Comparison of ENCODE assay signal across 8 mouse cellular contexts in genomic region chr14:78848941-78849911, GRCm38 (mm10). TPM values are rescaled to one million over a fixed set of nuclear protein-coding genes. Genes with fewer than 3 reads are reported as not detected.
DNase-seq lines count a peak whose midpoint lies in the region; ATAC-seq and TF ChIP-seq lines count a peak whose summit lies in the region.

Vwa8 (plus strand) TSS chr14:78849052.

- H3K27ac ChIP-seq in CH12.LX (ENCODE audit: insufficient read depth, low read depth), result peak within 1 kb of the TSS; percentile 89
- H3K27ac ChIP-seq in forebrain, embryonic 12.5 days, result peak within 1 kb of the TSS; percentile 81
- peak within 1 kb of the TSS; percentile 93 for H3K27ac ChIP-seq in heart, embryonic 16.5 days (ENCODE audit: low read length)
- H3K27ac ChIP-seq in liver, embryonic 14.5 days, result 0 out of 2 replicates have a peak within 1 kb of the TSS, but pooled peaks have one; percentile 2
- peak within 1 kb of the TSS; percentile 87 for H3K27ac ChIP-seq in stomach, embryonic 15.5 days

- TF ChIP-seq POLR2A in CH12.LX (IDR thresholded peaks at IDR 0.05; ENCODE audit: low read depth, low read length), result peak; percentile 75

- in situ Hi-C loops in CH12.LX (cut with MboI; ENCODE audit: low pct_ligation_motif_present, low pct_unique_long_range_greater_than_20kb, low sequenced_read_pairs), result loop anchor here (5.0 kb wide), 1 partner anchor 172 kb away; no protein-coding TSS in a partner anchor

- peak within 1 kb of the TSS; percentile 69 for H3K4me2 ChIP-seq in CH12.LX (ENCODE audit: insufficient read depth, low read depth, poor library complexity, severe bottlenecking)
- peak within 1 kb of the TSS; percentile 78 for H3K4me2 ChIP-seq in forebrain, embryonic 12.5 days
- H3K4me2 ChIP-seq in heart, embryonic 16.5 days (ENCODE audit: low read depth, low read length), result peak within 1 kb of the TSS; percentile 63
- peak within 1 kb of the TSS; percentile 68 for H3K4me2 ChIP-seq in liver, embryonic 14.5 days (ENCODE audit: low read depth)
- H3K4me2 ChIP-seq in stomach, embryonic 15.5 days, result peak within 1 kb of the TSS; percentile 76

- H3K9me3 ChIP-seq in CH12.LX (replicated peaks; ENCODE audit: low read length), result no peaks in the 10 kb centered on the region
- no peaks in the 10 kb centered on the region for H3K9me3 ChIP-seq in forebrain, embryonic 12.5 days
- H3K9me3 ChIP-seq in heart, embryonic 16.5 days (replicated peaks; ENCODE audit: control insufficient read depth, low read length), result no peaks in the 10 kb centered on the region
- H3K9me3 ChIP-seq in liver, embryonic 14.5 days (ENCODE audit: control insufficient read depth, low read length), result no peaks in the 10 kb centered on the region
- no peaks in the 10 kb centered on the region for H3K9me3 ChIP-seq in stomach, embryonic 15.5 days

- peak; percentile 94 for ATAC-seq in forebrain, embryonic 12.5 days (ENCODE audit: low FRiP score)
- ATAC-seq in heart, embryonic 16.5 days (replicated peaks; ENCODE audit: extremely low read depth, insufficient read depth, low FRiP score), result peak; percentile 89
- ATAC-seq in liver, embryonic 14.5 days (ENCODE audit: insufficient read depth), result peak; percentile 78
- ATAC-seq in stomach, embryonic 15.5 days (ENCODE audit: insufficient read depth, low FRiP score, low read depth), result peak; percentile 90

- peak within 1 kb of the TSS; percentile 75 for H3K9ac ChIP-seq in CH12.LX (ENCODE audit: insufficient read depth, low read depth)
- H3K9ac ChIP-seq in forebrain, embryonic 12.5 days, result peak within 1 kb of the TSS; percentile 85
- H3K9ac ChIP-seq in heart, embryonic 16.5 days (ENCODE audit: low read length), result peak within 1 kb of the TSS; percentile 92
- peak within 1 kb of the TSS; percentile 66 for H3K9ac ChIP-seq in liver, embryonic 14.5 days (replicated peaks)
- peak within 1 kb of the TSS; percentile 92 for H3K9ac ChIP-seq in stomach, embryonic 15.5 days

- 0 out of 2 replicates have a peak, but pooled peaks cover 4% of the 10 kb centered on the region for H3K79me2 ChIP-seq in CH12.LX (replicated peaks; ENCODE audit: control insufficient read depth, extremely low read depth, insufficient read depth, poor library complexity, severe bottlenecking)

- TF ChIP-seq RAD21 in CH12.LX (IDR thresholded peaks at IDR 0.05; ENCODE audit: low read depth, low read length), result peak; percentile 63

- peak within 1 kb of the TSS; percentile 79 to 99 (median 85) for H3K4me3 ChIP-seq in CH12.LX (replicated peaks in 1 of 3; ENCODE audit: low read depth in 2 of 3, low read length in 2 of 3, poor library complexity in 1 of 3)
- H3K4me3 ChIP-seq in forebrain, embryonic 12.5 days (replicated peaks), result peak within 1 kb of the TSS; percentile 79
- H3K4me3 ChIP-seq in heart, embryonic 16.5 days (ENCODE audit: low read length), result peak within 1 kb of the TSS; percentile 70
- peak within 1 kb of the TSS; percentile 73 to 75 for H3K4me3 ChIP-seq in liver, embryonic 14.5 days (ENCODE audit: insufficient read depth in 1 of 2, low read depth in 2 of 2, low read length in 2 of 2)
- H3K4me3 ChIP-seq in stomach, embryonic 15.5 days (replicated peaks), result peak within 1 kb of the TSS; percentile 74

- peak in 1 of 2 experiments; percentile 66; a peak in 2 of 4 replicates for TF ChIP-seq CTCF in CH12.LX (conservative IDR thresholded peaks at IDR 0.05 in 1 of 2, IDR thresholded peaks at IDR 0.05 in 1 of 2; ENCODE audit: low read depth in 2 of 2, low read length in 2 of 2)
- TF ChIP-seq CTCF in liver, embryonic 14.5 days (IDR thresholded peaks at IDR 0.05; ENCODE audit: low read depth), result peak; percentile 57

- dilution Hi-C loops in CH12.LX (cut with MboI; ENCODE audit: extremely low pct_ligation_motif_present, extremely low pct_unique_long_range_greater_than_20kb, low sequenced_read_pairs), result no loop called here

- WGBS in forebrain, embryonic 12.5 days, result 2% methylated on average over 61 of the region's 61 CpGs
- WGBS in heart, embryonic 16.5 days, result 2% methylated on average over 61 of the region's 61 CpGs
- WGBS in liver, embryonic 14.5 days (ENCODE audit: insufficient replicate concordance), result 2% methylated on average over 61 of the region's 61 CpGs
- WGBS in stomach, embryonic 15.5 days, result 2% methylated on average over 60 of the region's 61 CpGs

- H3K27me3 ChIP-seq in CH12.LX (replicated peaks), result no peaks in the 10 kb centered on the region
- 0 out of 2 replicates have a peak, but pooled peaks cover 4% of the 10 kb centered on the region for H3K27me3 ChIP-seq in forebrain, embryonic 12.5 days
- H3K27me3 ChIP-seq in heart, embryonic 16.5 days (ENCODE audit: control insufficient read depth, insufficient read depth, low read length), result no peaks in the 10 kb centered on the region
- no peaks in the 10 kb centered on the region for H3K27me3 ChIP-seq in liver, embryonic 14.5 days (ENCODE audit: control insufficient read depth, insufficient read depth, low read length)
- H3K27me3 ChIP-seq in stomach, embryonic 15.5 days (replicated peaks), result no peaks in the 10 kb centered on the region

- peak; percentile 72 for DNase-seq in CH12.LX (ENCODE audit: extremely low read depth)
- DNase-seq in c-Kit-positive CD71-positive TER-119-negative erythroid progenitor cells, embryonic 14.5 days (ENCODE audit: low read depth), result peak; percentile 46
- peak; percentile 92 to 96 for DNase-seq in kidney, postnatal 25 days
- peak in 2 of 3 experiments; percentile 35 to 54 for DNase-seq in liver, embryonic 14.5 days (ENCODE audit: low read depth in 3 of 3, low spot score in 3 of 3)
- DNase-seq in neural tube, embryonic 10.5 days (ENCODE audit: extremely low spot score, low spot score), result peak; percentile 91

- peaks cover 0 to 2% of the 10 kb centered on the region in 2 experiments for H3K36me3 ChIP-seq in CH12.LX (replicated peaks in 1 of 2; ENCODE audit: control insufficient read depth in 1 of 2, insufficient read depth in 1 of 2, low read length in 1 of 2)
- H3K36me3 ChIP-seq in forebrain, embryonic 12.5 days (replicated peaks), result no peaks in the 10 kb centered on the region
- H3K36me3 ChIP-seq in heart, embryonic 16.5 days (ENCODE audit: control insufficient read depth, insufficient read depth), result no peaks in the 10 kb centered on the region
- no peaks in the 10 kb centered on the region for H3K36me3 ChIP-seq in liver, embryonic 14.5 days (replicated peaks; ENCODE audit: control insufficient read depth, insufficient read depth, low read depth)
- H3K36me3 ChIP-seq in stomach, embryonic 15.5 days, result no peaks in the 10 kb centered on the region

- H3K4me1 ChIP-seq in CH12.LX (ENCODE audit: control insufficient read depth in 1 of 2, insufficient read depth in 2 of 2), result peaks cover 6 to 21% of the 10 kb centered on the region in 2 experiments
- peaks cover 17% of the 10 kb centered on the region for H3K4me1 ChIP-seq in forebrain, embryonic 12.5 days
- H3K4me1 ChIP-seq in heart, embryonic 16.5 days (ENCODE audit: control insufficient read depth, insufficient read depth, low read length), result peaks cover 31% of the 10 kb centered on the region
- peaks cover 14 to 26% of the 10 kb centered on the region in 2 experiments for H3K4me1 ChIP-seq in liver, embryonic 14.5 days (replicated peaks; ENCODE audit: control insufficient read depth in 2 of 2, insufficient read depth in 2 of 2, low read length in 1 of 2)
- peaks cover 9% of the 10 kb centered on the region for H3K4me1 ChIP-seq in stomach, embryonic 15.5 days

- no peak for TF ChIP-seq EP300 in CH12.LX (IDR thresholded peaks at IDR 0.05; ENCODE audit: low read length)
- TF ChIP-seq EP300 in liver, embryonic 14.5 days (IDR thresholded peaks at IDR 0.05; ENCODE audit: low read depth), result no peak

TF ChIP-seq in CH12.LX, 34 proteins besides CTCF, POLR2A, EP300 and RAD21 (continues in another document):
- TF ChIP-seq USF1 (IDR thresholded peaks at IDR 0.05; ENCODE audit: low read depth, low read length), result no peak
- TF ChIP-seq RCOR1 (conservative IDR thresholded peaks at IDR 0.05; ENCODE audit: low read depth, low read length), result no peak
- peak; percentile 39; the same call in 1 of the 2 replicates for TF ChIP-seq SIN3A (IDR thresholded peaks at IDR 0.05; ENCODE audit: low read length)
- TF ChIP-seq NRF1 (IDR thresholded peaks at IDR 0.05; ENCODE audit: low read depth, low read length), result peak; percentile 64
- TF ChIP-seq E2F4 (IDR thresholded peaks at IDR 0.05; ENCODE audit: insufficient replicate concordance, low read depth, low read length), result no peak
- 0 out of 2 replicates have a peak, but pooled peaks have one; percentile 3 for TF ChIP-seq MAFK (IDR thresholded peaks at IDR 0.05; ENCODE audit: insufficient replicate concordance, low read length)
- peak; percentile 64; the same call in 1 of the 2 replicates for TF ChIP-seq MEF2A (IDR thresholded peaks at IDR 0.05; ENCODE audit: borderline replicate concordance, low read depth, low read length)
- peak; percentile 84 for TF ChIP-seq TCF12 (IDR thresholded peaks at IDR 0.05; ENCODE audit: low read depth, low read length)
- peak; percentile 82 for TF ChIP-seq BHLHE40 (IDR thresholded peaks at IDR 0.05; ENCODE audit: low read depth, low read length)
- no peak for TF ChIP-seq ZC3H11A (IDR thresholded peaks at IDR 0.05; ENCODE audit: low read depth, low read length)
- TF ChIP-seq POLR2AphosphoS2 (IDR thresholded peaks at IDR 0.05; ENCODE audit: low read depth, low read length), result no peak
- peak; percentile 79 for TF ChIP-seq MAX (IDR thresholded peaks at IDR 0.05; ENCODE audit: low read length)
- peak; percentile 85 for TF ChIP-seq HCFC1 (IDR thresholded peaks at IDR 0.05; ENCODE audit: low read depth, low read length)
- peak; percentile 84 for TF ChIP-seq MXI1 (IDR thresholded peaks at IDR 0.05; ENCODE audit: low read depth, low read length)
- no peak for TF ChIP-seq USF2 (conservative IDR thresholded peaks at IDR 0.05; ENCODE audit: low read depth, low read length)
- TF ChIP-seq TBP (conservative IDR thresholded peaks at IDR 0.05; ENCODE audit: low read depth, low read length), result peak; percentile 21; the same call in 1 of the 2 replicates
- TF ChIP-seq JUN (IDR thresholded peaks at IDR 0.05; ENCODE audit: insufficient read depth, low read depth, low read length), result no peak
- TF ChIP-seq IRF4 (IDR thresholded peaks at IDR 0.05; ENCODE audit: low read depth, low read length), result peak; percentile 42; the same call in 1 of the 2 replicates
- TF ChIP-seq NELFE (IDR thresholded peaks at IDR 0.05; ENCODE audit: low read depth, low read length), result no peak; the same call in 1 of the 2 replicates

RNA-seq across cellular contexts. Expression of gene Vwa8, which starts in this region (rescaled TPM):
- 13.9 and 15.9 TPM in 2 replicates for total RNA-seq in CH12.LX (2012; rRNA removed)
- 11.0 and 12.4 TPM in 2 replicates for total RNA-seq in CH12.LX (2014; rRNA removed)
- 17.5 and 18.3 TPM in 2 replicates for polyA plus RNA-seq in CH12.LX (2012; ENCODE audit: insufficient read length, low read depth)
- polyA plus RNA-seq in forebrain, embryonic 12.5 days (2016; fragmentation: Nextera tagmentation; extraction: Ambion mirVana), result 8.0 and 8.2 TPM in 2 replicates
- 16.9 and 20.0 TPM in 2 replicates for polyA plus RNA-seq in heart, embryonic 16.5 days (2015; fragmentation: Nextera tagmentation; extraction: Ambion mirVana)
- 4.8 and 6.4 TPM in 2 replicates for polyA plus RNA-seq in liver, embryonic 14.5 days (2012; rRNA removed)
- polyA plus RNA-seq in liver, embryonic 14.5 days (2014; fragmentation: Nextera tagmentation; extraction: Ambion mirVana), result 8.1 and 8.3 TPM in 2 replicates
- polyA plus RNA-seq in stomach, embryonic 15.5 days (2015; fragmentation: Nextera tagmentation; extraction: Ambion mirVana), result 11.0 and 13.1 TPM in 2 replicates

Comparison
In these comparisons a context has a peak if more than half of its experiments do, and no peak if none do; other contexts are left out.
1. Peak in every context shown above with its lines: DNase-seq, ATAC-seq, H3K4me3 ChIP-seq and H3K27ac ChIP-seq.
2. H3K27ac ChIP-seq: peak in every context shown above with its lines; median percentile 93 in heart, embryonic 16.5 days; 89 in CH12.LX; 87 in stomach, embryonic 15.5 days; 81 in forebrain, embryonic 12.5 days; 2 in liver, embryonic 14.5 days.